Mouse (Mus musculus): ENCODE measurements around the gene Snd1. TPM values are rescaled to one million over a fixed set of nuclear protein-coding genes. Genes with fewer than 3 reads are reported as not detected.

Gene Snd1
- polyA plus RNA-seq, 2 experiments: 31.5 to 43.2 TPM

- H3K9ac ChIP-seq (replicated peaks): no peak overlapping the region
- ATAC-seq (ENCODE audit: insufficient read depth): no peak
- 32% methylated on average over 4 of the region's 4 CpGs for WGBS (ENCODE audit: insufficient replicate concordance)
Observed at GRCm38 (mm10) chr6:28856789-28857188, 381.9 kb downstream of the Snd1 start.

GRCm38 (mm10) chr6:28857198-28858180 lies 382.6 kb downstream of the Snd1 start:
- Histone ChIP-seq H3K4me3 (ENCODE audit: insufficient read depth in 1 of 2, low read depth in 2 of 2, low read length in 2 of 2) (no peak overlapping the region), H3K4me1 (replicated peaks; ENCODE audit: control insufficient read depth in 2 of 2, insufficient read depth in 2 of 2, low read length in 1 of 2) (peaks cover 0 to 11% of the 10 kb centered on the region in 2 experiments; a peak in 2 of 4 replicates), H3K36me3 (replicated peaks; ENCODE audit: control insufficient read depth, insufficient read depth, low read depth) (no peaks in the 10 kb centered on the region), H3K9ac (replicated peaks) (no peak overlapping the region), H3K9me3 (ENCODE audit: control insufficient read depth, low read length) (no peaks in the 10 kb centered on the region), H3K27ac (no peak overlapping the region), H3K27me3 (ENCODE audit: control insufficient read depth, insufficient read depth, low read length) (no peaks in the 10 kb centered on the region), H3K4me2 (ENCODE audit: low read depth) (no peak overlapping the region)
- whole genome bisulfite sequencing (ENCODE audit: insufficient replicate concordance): 29% methylated on average over 2 of the region's 2 CpGs
- DNase-seq (ENCODE audit: low read depth in 3 of 3, low spot score in 3 of 3): peak in 2 of 3 experiments; percentile 10 to 15
- peak; percentile 50; the same call in 1 of the 2 replicates for ATAC-seq (ENCODE audit: insufficient read depth)
- peak; percentile 27 for TF ChIP-seq EP300 (IDR thresholded peaks at IDR 0.05; ENCODE audit: low read depth)
- TF ChIP-seq CTCF (IDR thresholded peaks at IDR 0.05; ENCODE audit: low read depth): no peak

More at GRCm38 (mm10) chr6:28856789-28857188, 381.9 kb downstream of the Snd1 start:
- H3K27me3 ChIP-seq (ENCODE audit: control insufficient read depth, insufficient read depth, low read length): no peaks in the 10 kb centered on the region
- no peaks in the 10 kb centered on the region for H3K9me3 ChIP-seq (ENCODE audit: control insufficient read depth, low read length)
- DNase-seq (ENCODE audit: low read depth in 3 of 3, low spot score in 3 of 3): no peak
- H3K36me3 ChIP-seq (replicated peaks; ENCODE audit: control insufficient read depth, insufficient read depth, low read depth): no peaks in the 10 kb centered on the region
- no peak for TF ChIP-seq EP300 (IDR thresholded peaks at IDR 0.05; ENCODE audit: low read depth)
- TF ChIP-seq CTCF (IDR thresholded peaks at IDR 0.05; ENCODE audit: low read depth): no peak
- peaks cover 0 to 11% of the 10 kb centered on the region in 2 experiments; a peak in 2 of 4 replicates for H3K4me1 ChIP-seq (replicated peaks; ENCODE audit: control insufficient read depth in 2 of 2, insufficient read depth in 2 of 2, low read length in 1 of 2)
- H3K4me2 ChIP-seq (ENCODE audit: low read depth): no peak overlapping the region
- H3K4me3 ChIP-seq (ENCODE audit: insufficient read depth in 1 of 2, low read depth in 2 of 2, low read length in 2 of 2): no peak overlapping the region
- no peak overlapping the region for H3K27ac ChIP-seq

- no peaks in the 10 kb centered on the region for H3K27me3 ChIP-seq (ENCODE audit: control insufficient read depth, insufficient read depth, low read length)
- no peak overlapping the region for H3K27ac ChIP-seq
- DNase-seq (ENCODE audit: low read depth in 3 of 3, low spot score in 3 of 3) (no peak), ATAC-seq (ENCODE audit: insufficient read depth) (no peak)
- no peak for TF ChIP-seq CTCF (IDR thresholded peaks at IDR 0.05; ENCODE audit: low read depth)
- no peak for TF ChIP-seq EP300 (IDR thresholded peaks at IDR 0.05; ENCODE audit: low read depth)
- no peak overlapping the region for H3K4me2 ChIP-seq (ENCODE audit: low read depth)
- H3K4me3 ChIP-seq (ENCODE audit: insufficient read depth in 1 of 2, low read depth in 2 of 2, low read length in 2 of 2): no peak overlapping the region
- H3K36me3 ChIP-seq (replicated peaks; ENCODE audit: control insufficient read depth, insufficient read depth, low read depth): no peaks in the 10 kb centered on the region
- 59% methylated on average over 2 of the region's 2 CpGs for WGBS (ENCODE audit: insufficient replicate concordance)
- H3K9ac ChIP-seq (replicated peaks): no peak overlapping the region
- H3K4me1 ChIP-seq (replicated peaks; ENCODE audit: control insufficient read depth in 2 of 2, insufficient read depth in 2 of 2, low read length in 1 of 2): peaks cover 0 to 11% of the 10 kb centered on the region in 2 experiments; a peak in 2 of 4 replicates
- no peaks in the 10 kb centered on the region for H3K9me3 ChIP-seq (ENCODE audit: control insufficient read depth, low read length)
Observed at GRCm38 (mm10) chr6:28859094-28859493, 384.2 kb downstream of the Snd1 start.

- Histone ChIP-seq H3K4me1 (replicated peaks; ENCODE audit: control insufficient read depth in 2 of 2, insufficient read depth in 2 of 2, low read length in 1 of 2) (peaks cover 0 to 11% of the 10 kb centered on the region in 2 experiments; a peak in 2 of 4 replicates), H3K36me3 (replicated peaks; ENCODE audit: control insufficient read depth, insufficient read depth, low read depth) (no peaks in the 10 kb centered on the region), H3K4me2 (ENCODE audit: low read depth) (no peak overlapping the region), H3K9me3 (ENCODE audit: control insufficient read depth, low read length) (no peaks in the 10 kb centered on the region), H3K9ac (replicated peaks) (no peak overlapping the region), H3K4me3 (ENCODE audit: insufficient read depth in 1 of 2, low read depth in 2 of 2, low read length in 2 of 2) (no peak overlapping the region), H3K27me3 (ENCODE audit: control insufficient read depth, insufficient read depth, low read length) (no peaks in the 10 kb centered on the region), H3K27ac (no peak overlapping the region)
- WGBS (ENCODE audit: insufficient replicate concordance): 64% methylated on average over 2 of the region's 2 CpGs
- TF ChIP-seq EP300 (IDR thresholded peaks at IDR 0.05; ENCODE audit: low read depth) (no peak), CTCF (IDR thresholded peaks at IDR 0.05; ENCODE audit: low read depth) (no peak)
- ATAC-seq (ENCODE audit: insufficient read depth) (no peak), DNase-seq (ENCODE audit: low read depth in 3 of 3, low spot score in 3 of 3) (no peak)
Observed at GRCm38 (mm10) chr6:28860450-28860849, 385.5 kb downstream of the Snd1 start.

- 30% methylated on average over 2 of the region's 2 CpGs for WGBS (ENCODE audit: insufficient replicate concordance)
- no peak for DNase-seq (ENCODE audit: low read depth in 3 of 3, low spot score in 3 of 3)
- Histone ChIP-seq H3K9ac (replicated peaks) (no peak overlapping the region), H3K27ac (no peak overlapping the region), H3K9me3 (ENCODE audit: control insufficient read depth, low read length) (no peaks in the 10 kb centered on the region), H3K27me3 (ENCODE audit: control insufficient read depth, insufficient read depth, low read length) (no peaks in the 10 kb centered on the region), H3K4me3 (ENCODE audit: insufficient read depth in 1 of 2, low read depth in 2 of 2, low read length in 2 of 2) (no peak overlapping the region), H3K4me1 (replicated peaks; ENCODE audit: control insufficient read depth in 2 of 2, insufficient read depth in 2 of 2, low read length in 1 of 2) (peaks cover 0 to 11% of the 10 kb centered on the region in 2 experiments; a peak in 2 of 4 replicates), H3K4me2 (ENCODE audit: low read depth) (no peak overlapping the region), H3K36me3 (replicated peaks; ENCODE audit: control insufficient read depth, insufficient read depth, low read depth) (no peaks in the 10 kb centered on the region)
- ATAC-seq (ENCODE audit: insufficient read depth): no peak
- TF ChIP-seq CTCF (IDR thresholded peaks at IDR 0.05; ENCODE audit: low read depth) (no peak), EP300 (IDR thresholded peaks at IDR 0.05; ENCODE audit: low read depth) (no peak)
Observed at GRCm38 (mm10) chr6:28860922-28861321, 386.0 kb downstream of the Snd1 start.

Data from liver, embryonic 14.5 days (tissue).